Mouse (Mus musculus) liver, embryonic 14 days (tissue): ENCODE data around the gene Kcnk4. TPM values are rescaled to one million over a fixed set of nuclear protein-coding genes. Genes with fewer than 3 reads are reported as not detected.

Experiments
- polyA plus RNA-seq: library from polyadenylated mRNA; depleted of rRNA; stranded (reverse); fragments of >200 nt; gene quantifications from 2 replicates; pipeline ENCODE4 v1.2.3, GENCODE M21; 2012; rRNA removed

Gene Kcnk4
- polyA plus RNA-seq: 0.02 TPM in 1 of 2 replicates, not detected in the other

GRCm38 (mm10) chr19:6934195-6934977 lies at the start of gene Kcnk4:
Gene Kcnk4, minus strand, starts transcription at chr19:6934515.

DNA sequence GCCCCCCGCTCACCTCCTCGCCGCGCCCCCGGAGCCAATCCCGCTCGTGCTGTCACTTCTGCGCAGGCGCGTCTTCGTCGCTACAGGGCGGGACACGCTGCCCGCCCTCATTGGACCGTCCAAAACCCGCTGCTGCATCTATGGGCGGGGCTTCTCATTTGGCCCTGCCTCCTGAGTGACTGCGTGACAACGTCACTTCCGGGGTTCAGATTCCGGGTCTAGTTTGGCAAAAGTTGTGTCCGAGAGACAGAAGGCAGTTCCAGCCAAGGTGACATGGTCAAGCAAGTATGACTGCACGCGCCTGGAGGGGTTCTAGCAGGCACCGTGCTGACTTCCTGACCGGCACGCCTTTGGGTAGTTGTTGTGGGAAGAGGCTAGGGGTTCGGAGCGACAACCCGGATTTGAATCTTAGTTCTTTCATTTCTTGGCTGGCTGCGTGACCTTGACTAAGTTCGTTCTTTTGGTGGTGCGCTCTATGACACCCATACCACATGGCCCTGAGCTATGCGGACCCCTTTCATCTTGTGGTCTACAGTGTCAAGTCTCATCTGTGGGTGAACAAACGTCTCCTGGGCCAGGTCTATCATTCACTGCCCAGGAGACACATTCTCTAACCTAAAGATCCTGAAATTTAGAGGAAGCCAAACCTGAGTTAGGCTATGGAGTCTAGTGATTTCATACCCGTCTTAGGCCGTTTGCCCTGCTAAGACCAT lies 46.2 kb upstream of the Kcnk4 start, which contains the start of gene Fkbp2:
TSS of gene Fkbp2 (minus strand) at position 121 of the 713 bp plus-strand sequence.

DNA sequence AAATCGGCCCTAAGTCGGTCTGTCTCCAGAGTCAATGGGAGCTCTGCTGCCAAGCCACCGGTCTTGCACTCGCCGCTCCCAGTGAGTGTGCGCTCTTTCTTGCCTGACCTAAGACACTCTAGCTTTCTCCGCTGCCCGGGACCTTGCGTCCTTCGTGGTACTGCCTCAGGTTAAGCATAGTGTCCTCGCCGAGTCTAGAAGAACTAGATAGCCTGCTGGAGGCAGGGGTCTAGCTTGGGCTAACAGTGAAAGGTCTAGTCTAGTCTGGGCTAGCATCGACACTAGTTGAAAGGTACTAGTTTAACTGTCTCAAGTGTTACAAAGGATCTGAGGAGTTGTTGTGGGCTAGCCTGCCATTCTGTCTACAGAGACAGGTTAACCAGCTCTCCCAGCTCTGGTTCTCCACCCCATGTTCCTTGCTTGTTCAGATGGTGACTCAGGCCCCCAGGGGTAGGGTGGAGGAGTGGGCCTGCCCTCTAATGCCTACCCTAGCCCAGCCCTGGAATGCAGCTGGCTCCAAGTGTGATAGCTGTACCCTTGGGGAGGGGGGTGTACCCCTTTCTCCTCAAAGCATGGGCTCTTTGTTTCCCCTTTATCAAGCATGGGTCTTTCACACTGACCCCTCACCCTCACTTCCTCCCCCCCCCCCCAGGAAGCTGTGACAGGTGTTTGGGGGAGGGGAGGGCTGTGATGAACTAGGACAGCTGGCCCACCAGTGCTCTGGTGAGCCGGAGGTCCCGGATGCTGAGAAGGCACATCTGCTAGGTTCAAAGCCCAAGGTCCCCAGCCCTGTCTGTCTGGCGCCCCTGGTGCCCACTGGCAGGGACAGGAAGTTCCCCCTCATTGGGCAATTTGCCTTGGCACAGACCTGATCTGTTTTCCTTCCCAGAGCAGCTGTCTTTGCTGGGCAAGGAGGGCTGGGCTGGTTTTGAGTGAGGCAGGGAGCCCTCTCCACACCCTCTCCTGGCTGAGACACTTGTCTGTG lies 41.5 kb upstream of the Kcnk4 start, which contains the start of gene Plcb3:
TSS of gene Plcb3 (minus strand) at position 934 of the 985 bp plus-strand sequence.

GRCm38 (mm10) chr19:6974211-6975205 lies 40.2 kb upstream of the Kcnk4 start, which contains the start of gene Ppp1r14b:
Gene Ppp1r14b, plus strand, starts transcription at chr19:6974968.

DNA sequence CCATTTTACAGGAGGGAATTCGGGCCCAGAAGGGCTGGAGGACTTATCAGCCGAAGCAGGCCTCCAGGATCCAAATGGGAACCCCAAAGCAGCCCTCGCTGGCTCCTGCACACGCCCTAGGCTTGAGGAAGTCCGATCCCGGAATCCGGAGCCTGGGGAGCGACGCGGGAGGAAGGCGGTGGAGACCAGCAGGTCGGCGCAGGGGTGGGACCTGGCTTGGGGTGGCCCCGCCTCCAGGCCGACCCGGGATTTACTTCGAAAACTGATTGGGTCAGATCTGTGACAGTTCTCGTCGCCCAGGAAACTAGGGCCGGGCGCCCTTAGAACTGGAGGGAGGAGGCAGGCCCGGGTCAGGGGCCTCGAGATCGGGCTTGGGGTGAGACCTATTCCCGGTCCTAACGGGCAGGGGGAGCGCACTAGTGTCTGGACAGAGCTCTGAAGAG lies 8.0 kb upstream of the Kcnk4 start, which contains the start of gene Gpr137:
TSS of gene Gpr137 (minus strand) at position 232 of the 443 bp plus-strand sequence.

DNA sequence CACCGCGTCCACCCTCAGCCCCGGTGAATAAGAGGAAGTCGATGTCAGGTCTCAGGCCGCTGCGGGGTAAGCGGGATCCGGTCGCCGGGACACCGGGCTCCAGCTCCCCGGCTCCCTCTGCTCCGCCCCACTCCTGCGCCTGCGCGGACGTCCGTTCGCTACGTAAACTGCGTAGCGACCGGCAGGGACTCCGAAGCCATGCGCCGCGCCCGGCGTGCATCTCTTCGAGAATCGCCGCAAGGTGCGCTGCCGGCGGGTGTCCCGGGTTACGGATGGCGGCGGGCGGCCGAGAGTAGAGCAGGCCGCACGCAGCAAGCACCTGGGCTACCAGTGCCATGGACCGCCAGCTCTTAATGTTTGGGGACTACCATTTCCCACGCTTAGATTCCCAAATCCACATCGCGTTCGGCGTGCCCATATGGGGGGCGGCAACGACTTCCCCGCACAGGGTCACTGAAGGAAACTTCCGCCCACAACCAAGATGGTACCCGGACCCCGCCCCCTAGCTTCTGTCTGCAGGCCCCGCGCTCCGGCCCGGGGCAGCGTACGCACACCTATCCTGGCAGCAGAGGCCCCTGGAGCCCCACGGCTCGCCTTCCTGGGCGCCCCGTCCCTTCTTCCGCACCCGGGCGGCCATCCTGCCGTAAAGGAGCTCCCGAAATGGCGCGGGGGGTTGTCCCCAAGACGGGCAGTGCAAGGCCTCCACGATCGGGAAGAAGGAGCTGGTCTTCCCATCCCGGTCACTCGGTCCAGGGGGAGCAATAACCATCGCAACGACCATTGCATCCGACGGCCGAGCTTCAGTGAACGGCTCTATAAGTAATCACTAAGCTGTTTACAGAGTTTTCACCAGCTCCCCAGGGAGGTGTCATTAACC lies 7.3 kb upstream of the Kcnk4 start, which contains the start of gene Bad:
TSS of gene Bad (plus strand) at position 490 of the 877 bp plus-strand sequence.

GRCm38 (mm10) chr19:6925307-6925573 lies 9.1 kb downstream of the Kcnk4 start, which contains the start of gene Catsperz:
Gene Catsperz, minus strand, starts transcription at chr19:6925380.

GRCm38 (mm10) chr19:6921647-6922567 lies 12.4 kb downstream of the Kcnk4 start, which contains the start of gene Esrra:
Gene Esrra, minus strand, starts transcription at chr19:6921813.

GRCm38 (mm10) chr19:6909507-6910289 lies 24.6 kb downstream of the Kcnk4 start, which contains the start of the genes Trmt112 and Prdx5:
Gene Trmt112, plus strand, starts transcription at chr19:6909698.
Gene Prdx5, minus strand, starts transcription at chr19:6910106.

Other genes with a start within 250 kb of the Kcnk4 start
- 3.1 and 3.2 TPM in 2 replicates for gene Rps6ka4, start 93.9 kb downstream of the Kcnk4 start, polyA plus RNA-seq
- 1.9 and 3.2 TPM in 2 replicates for gene Ccdc88b, start 76.3 kb downstream of the Kcnk4 start, polyA plus RNA-seq
- 65.8 and 73.0 TPM in 2 replicates for gene Trmt112, start 24.8 kb downstream of the Kcnk4 start, polyA plus RNA-seq
- 60.2 and 66.5 TPM in 2 replicates for gene Prdx5, start 24.4 kb downstream of the Kcnk4 start, polyA plus RNA-seq
- gene Esrra, start 12.7 kb downstream of the Kcnk4 start, polyA plus RNA-seq: 5.8 and 6.3 TPM in 2 replicates
- 0.17 and 0.29 TPM in 2 replicates for gene Catsperz, start 9.1 kb downstream of the Kcnk4 start, polyA plus RNA-seq
- 22.4 and 24.1 TPM in 2 replicates for gene Bad, start 7.3 kb upstream of the Kcnk4 start, polyA plus RNA-seq
- gene Gpr137, start 8.0 kb upstream of the Kcnk4 start, polyA plus RNA-seq: 5.3 and 5.7 TPM in 2 replicates
- gene Ppp1r14b, start 40.5 kb upstream of the Kcnk4 start, polyA plus RNA-seq: 68.9 and 77.1 TPM in 2 replicates
- 7.1 and 7.7 TPM in 2 replicates for gene Plcb3, start 42.0 kb upstream of the Kcnk4 start, polyA plus RNA-seq
- gene Fkbp2, start 46.0 kb upstream of the Kcnk4 start, polyA plus RNA-seq: 52.6 and 54.0 TPM in 2 replicates
- 5.9 and 8.0 TPM in 2 replicates for gene Vegfb, start 53.1 kb upstream of the Kcnk4 start, polyA plus RNA-seq
- gene Dnajc4, start 58.1 kb upstream of the Kcnk4 start, polyA plus RNA-seq: 7.8 and 8.6 TPM in 2 replicates
- 5.8 and 6.5 TPM in 2 replicates for gene Nudt22, start 61.6 kb upstream of the Kcnk4 start, polyA plus RNA-seq
- gene Trpt1, start 61.6 kb upstream of the Kcnk4 start, polyA plus RNA-seq: 1.7 and 1.9 TPM in 2 replicates
- gene Fermt3, start 85.0 kb upstream of the Kcnk4 start, polyA plus RNA-seq: 51.7 and 61.6 TPM in 2 replicates
- gene Stip1, start 105.5 kb upstream of the Kcnk4 start, polyA plus RNA-seq: 90.9 and 96.6 TPM in 2 replicates
- 3.9 and 4.1 TPM in 2 replicates for gene Macrod1, start 122.3 kb upstream of the Kcnk4 start, polyA plus RNA-seq
- 0.01 and 0.03 TPM in 2 replicates for gene Flrt1, start 171.2 kb upstream of the Kcnk4 start, polyA plus RNA-seq